7 mouse cellular contexts compared by ENCODE assay signal in the genomic region with DNA sequence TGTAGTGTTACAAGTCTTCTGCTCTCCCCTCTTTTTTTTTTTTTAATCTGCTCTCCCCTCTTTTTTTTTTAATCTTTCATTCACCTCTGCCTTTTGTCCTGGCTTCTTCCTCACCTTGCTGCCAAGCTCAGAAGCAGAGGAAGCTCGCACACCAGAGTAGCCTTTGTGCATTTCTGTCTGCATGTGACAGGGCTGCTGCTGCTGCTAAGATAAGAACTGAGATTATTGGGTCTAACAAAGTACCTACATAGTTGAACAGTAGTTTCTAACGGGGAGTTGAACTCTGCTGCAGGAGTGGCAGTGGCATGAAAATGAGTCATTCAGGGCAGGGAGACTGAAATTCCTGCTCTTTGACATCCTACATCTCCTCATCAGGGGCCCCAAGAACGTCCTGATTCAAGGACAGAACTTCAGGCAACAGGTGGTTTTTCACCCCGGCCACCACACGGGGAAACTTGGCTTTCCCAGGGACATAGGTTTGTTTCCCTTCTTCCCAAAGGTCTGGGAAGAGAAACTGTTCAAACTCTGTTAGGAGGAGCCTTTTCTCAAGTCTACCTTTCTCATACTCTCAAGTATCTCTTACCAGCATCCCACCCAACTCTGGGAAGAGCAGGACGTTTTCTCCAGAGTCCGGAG. TPM values are rescaled to one million over a fixed set of nuclear protein-coding genes. Genes with fewer than 3 reads are reported as not detected.
DNase-seq lines count a peak whose midpoint lies in the region; ATAC-seq and TF ChIP-seq lines count a peak whose summit lies in the region.

No protein-coding gene starts in this region.

- H3K4me3 ChIP-seq in lung, embryonic 16.5 days (ENCODE audit: low read length), result peak overlapping the region; percentile 84
- peak overlapping the region; percentile 82 for H3K4me3 ChIP-seq in cerebellum, adult 2 months (replicated peaks; ENCODE audit: insufficient read depth, low read depth, low read length)
- peak overlapping the region; percentile 99 for H3K4me3 ChIP-seq in hindbrain, embryonic 10.5 days
- H3K4me3 ChIP-seq in midbrain, embryonic 14.5 days (replicated peaks; ENCODE audit: low read depth, low read length), result peak overlapping the region; percentile 84

- H3K36me3 ChIP-seq in lung, embryonic 16.5 days (ENCODE audit: control insufficient read depth, insufficient read depth, low read length), result no peaks in the 10 kb centered on the region
- no peaks in the 10 kb centered on the region for H3K36me3 ChIP-seq in hindbrain, embryonic 10.5 days
- H3K36me3 ChIP-seq in midbrain, embryonic 14.5 days (ENCODE audit: control insufficient read depth, insufficient read depth, low read length), result no peaks in the 10 kb centered on the region

- TF ChIP-seq CTCF in cerebellum, adult 2 months (IDR thresholded peaks at IDR 0.05; ENCODE audit: borderline replicate concordance, insufficient read depth, low read depth, low read length), result no peak

- no peak for TF ChIP-seq POLR2A in cerebellum, adult 2 months (IDR thresholded peaks at IDR 0.05; ENCODE audit: borderline replicate concordance, insufficient read depth, low read length)

- no peak for ATAC-seq in lung, embryonic 16.5 days (ENCODE audit: low read depth)
- ATAC-seq in midbrain, embryonic 14.5 days (ENCODE audit: low FRiP score, low TSS enrichment), result no peak

- H3K4me2 ChIP-seq in lung, embryonic 16.5 days (ENCODE audit: low read depth, low read length), result peak overlapping the region; percentile 78
- H3K4me2 ChIP-seq in midbrain, embryonic 14.5 days (ENCODE audit: low read length), result peak overlapping the region; percentile 81

- H3K27ac ChIP-seq in lung, embryonic 16.5 days (ENCODE audit: low read length), result peak overlapping the region; percentile 93; the same call in 1 of the 2 replicates
- no peak overlapping the region for H3K27ac ChIP-seq in cerebellum, adult 2 months (ENCODE audit: insufficient read depth, low read length)
- peak overlapping the region; percentile 99 for H3K27ac ChIP-seq in hindbrain, embryonic 10.5 days
- H3K27ac ChIP-seq in midbrain, embryonic 14.5 days (replicated peaks; ENCODE audit: low read depth, low read length), result peak overlapping the region; percentile 99

- H3K9me3 ChIP-seq in lung, embryonic 16.5 days (ENCODE audit: control insufficient read depth, low read length), result no peaks in the 10 kb centered on the region
- H3K9me3 ChIP-seq in hindbrain, embryonic 10.5 days, result no peaks in the 10 kb centered on the region
- no peaks in the 10 kb centered on the region for H3K9me3 ChIP-seq in midbrain, embryonic 14.5 days (ENCODE audit: control insufficient read depth, low read length)

- 7% methylated on average over 7 of the region's 7 CpGs for WGBS in lung, embryonic 16.5 days
- WGBS in cerebellum, adult 2 months, result 4% methylated on average over 7 of the region's 7 CpGs
- WGBS in hindbrain, embryonic 10.5 days, result 5% methylated on average over 7 of the region's 7 CpGs
- WGBS in midbrain, embryonic 14.5 days, result 2% methylated on average over 7 of the region's 7 CpGs

- H3K27me3 ChIP-seq in lung, embryonic 16.5 days (ENCODE audit: control insufficient read depth, insufficient read depth, low read depth, low read length), result no peaks in the 10 kb centered on the region
- H3K27me3 ChIP-seq in cerebellum, adult 2 months (ENCODE audit: control insufficient read depth, insufficient read depth, low read length), result no peaks in the 10 kb centered on the region
- no peaks in the 10 kb centered on the region for H3K27me3 ChIP-seq in hindbrain, embryonic 10.5 days (ENCODE audit: insufficient read depth, poor library complexity, severe bottlenecking)
- no peaks in the 10 kb centered on the region for H3K27me3 ChIP-seq in midbrain, embryonic 14.5 days (ENCODE audit: control insufficient read depth, insufficient read depth, low read length)

- peak overlapping the region; percentile 89 for H3K9ac ChIP-seq in lung, embryonic 16.5 days (ENCODE audit: low read length)
- peak overlapping the region; percentile 94 for H3K9ac ChIP-seq in midbrain, embryonic 14.5 days (replicated peaks; ENCODE audit: low read length)

- no peak for DNase-seq in lung, postnatal 25 days (ENCODE audit: low spot score)
- DNase-seq in cerebellum, adult 2 months, result peak; percentile 39 to 40
- no peak for DNase-seq in hindbrain, embryonic 10.5 days (ENCODE audit: low spot score)
- DNase-seq in midbrain, embryonic 14.5 days, result no peak
- DNase-seq in left cerebral cortex, adult 9 months (ENCODE audit: low spot score in 2 of 2), result no peak
- DNase-seq in adrenal gland, postnatal 10 days, result no peak

- H3K4me1 ChIP-seq in lung, embryonic 16.5 days (replicated peaks; ENCODE audit: control insufficient read depth, insufficient read depth, low read length), result no peaks in the 10 kb centered on the region; the same call in 1 of the 2 replicates
- H3K4me1 ChIP-seq in cerebellum, adult 2 months (ENCODE audit: control insufficient read depth, insufficient read depth, low read length), result no peaks in the 10 kb centered on the region; the same call in 1 of the 2 replicates
- peaks cover 26% of the 10 kb centered on the region for H3K4me1 ChIP-seq in hindbrain, embryonic 10.5 days (replicated peaks)
- H3K4me1 ChIP-seq in midbrain, embryonic 14.5 days (ENCODE audit: control insufficient read depth, insufficient read depth, low read length), result peaks cover 18% of the 10 kb centered on the region; the same call in 1 of the 2 replicates

RNA-seq across cellular contexts. Expression of a gene that starts 17.2 kb away (rescaled TPM):
- 9.7 and 10.5 TPM in 2 replicates for polyA plus RNA-seq in lung, embryonic 16.5 days (2015; fragmentation: Nextera tagmentation; extraction: Ambion mirVana)
- 22.5 and 24.7 TPM in 2 replicates for polyA plus RNA-seq in cerebellum, adult 2 months (2012; rRNA removed)
- polyA plus RNA-seq in hindbrain, embryonic 10.5 days (2016; fragmentation: Nextera tagmentation; extraction: Ambion mirVana), result 9.6 and 13.3 TPM in 2 replicates
- 29.4 and 30.7 TPM in 2 replicates for polyA plus RNA-seq in midbrain, embryonic 14.5 days (2014; fragmentation: Nextera tagmentation; extraction: Ambion mirVana)
- 10 to 100 TPM; 31.7 to 51.3 TPM for total RNA-seq in adrenal gland, postnatal 10 days (2021)

Comparison
In these comparisons a context has a peak if more than half of its experiments do, and no peak if none do; other contexts are left out.
1. DNase-seq: peak in cerebellum, adult 2 months (2 of 2); none in lung, postnatal 25 days (single experiment), hindbrain, embryonic 10.5 days (single experiment), midbrain, embryonic 14.5 days (single experiment), left cerebral cortex, adult 9 months (0 of 2) and adrenal gland, postnatal 10 days (single experiment).
2. Peak in every context shown above with its lines, with median percentiles within 50 percentile points of each other: H3K4me3 ChIP-seq.